Mouse (Mus musculus): ENCODE measurements around the gene Wnt3. TPM values are rescaled to one million over a fixed set of nuclear protein-coding genes. Genes with fewer than 3 reads are reported as not detected.

Wnt3 gene
- polyA plus RNA-seq, 1 experiment from 2014 or later: 8.0 TPM

DNA sequence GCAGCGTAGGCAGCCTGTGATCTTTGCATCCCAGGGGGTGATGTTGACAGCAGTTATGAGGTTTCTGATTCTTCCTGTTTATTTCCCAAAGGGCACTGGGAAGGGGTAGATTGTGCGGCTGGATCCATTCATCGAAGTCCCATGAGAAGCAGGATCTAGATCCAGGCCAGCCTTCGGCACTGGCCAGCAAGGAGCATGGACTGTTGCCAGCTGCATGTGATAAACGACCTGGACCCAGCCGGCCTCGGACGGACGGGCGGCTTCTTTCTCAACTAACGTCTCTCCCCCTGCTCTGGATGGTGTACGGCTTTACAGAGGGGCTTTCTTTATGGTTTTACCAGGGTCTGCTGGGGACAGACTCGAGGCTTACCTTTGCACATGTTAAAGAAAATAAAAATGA, 42.0 kb downstream of the Wnt3 start:
- H3K27ac ChIP-seq: no peak overlapping the region
- WGBS: 42% methylated on average over 13 of the region's 13 CpGs
- peaks cover 48% of the 10 kb centered on the region for H3K27me3 ChIP-seq
- no peak for ATAC-seq (ENCODE audit: insufficient number of reproducible peaks, insufficient read depth, low FRiP score, low TSS enrichment, low read depth)
- H3K9ac ChIP-seq (replicated peaks): no peak overlapping the region
- H3K4me3 ChIP-seq (replicated peaks): no peak overlapping the region
- H3K36me3 ChIP-seq: peaks cover 3% of the 10 kb centered on the region; the same call in 1 of the 2 replicates
- no peak overlapping the region for H3K4me2 ChIP-seq
- peaks cover 10% of the 10 kb centered on the region for H3K4me1 ChIP-seq (replicated peaks)
- no peaks in the 10 kb centered on the region for H3K9me3 ChIP-seq

DNA sequence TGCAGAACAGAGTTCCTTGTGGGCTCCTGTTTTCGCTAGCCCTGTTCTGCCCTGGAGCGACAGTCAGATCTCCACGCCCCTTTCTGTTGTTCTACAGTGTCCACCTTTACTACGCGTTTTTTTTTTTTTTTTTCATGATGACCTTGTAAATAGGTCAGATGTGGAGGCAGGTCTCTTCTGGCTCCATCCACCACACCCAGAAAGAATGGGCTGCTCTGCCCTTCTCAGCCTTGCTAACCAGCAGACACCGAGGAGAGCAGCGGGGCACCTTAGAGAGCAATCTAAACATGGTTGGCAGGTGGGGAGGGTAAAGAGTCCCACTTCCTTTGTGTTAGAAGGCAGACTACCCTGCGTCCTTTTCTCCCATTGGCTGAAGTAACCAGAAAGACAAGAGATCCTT, 42.8 kb downstream of the Wnt3 start:
- peaks cover 8% of the 10 kb centered on the region; the same call in 1 of the 2 replicates for H3K36me3 ChIP-seq

DNA sequence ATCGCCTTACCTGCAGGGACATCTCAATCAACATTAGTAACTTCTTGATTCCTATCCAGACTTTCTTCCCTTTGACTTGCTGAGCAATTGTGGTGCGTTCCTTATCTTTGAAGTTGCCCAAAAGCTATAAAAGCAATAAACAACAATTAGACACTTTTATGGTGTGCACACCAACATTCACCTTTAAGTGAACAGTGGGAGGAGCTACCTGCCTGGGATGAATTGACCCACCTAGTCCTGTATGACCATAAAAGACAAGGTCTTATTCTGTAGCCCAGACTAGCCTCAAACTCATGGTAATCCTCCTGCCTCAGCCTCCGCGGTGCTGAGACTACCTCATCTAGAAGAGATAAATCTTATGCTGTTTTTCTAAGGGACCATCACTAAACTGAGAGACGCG, 53.3 kb downstream of the Wnt3 start:
- no peak overlapping the region for H3K4me3 ChIP-seq (replicated peaks)
- no peak for ATAC-seq (ENCODE audit: insufficient number of reproducible peaks, insufficient read depth, low FRiP score, low TSS enrichment, low read depth)
- H3K27me3 ChIP-seq: no peaks in the 10 kb centered on the region
- H3K27ac ChIP-seq: no peak overlapping the region
- H3K4me1 ChIP-seq (replicated peaks): no peaks in the 10 kb centered on the region
- peaks cover 49% of the 10 kb centered on the region for H3K36me3 ChIP-seq
- H3K4me2 ChIP-seq: no peak overlapping the region
- WGBS: 84% methylated on average over 6 of the region's 6 CpGs
- H3K9ac ChIP-seq (replicated peaks): no peak overlapping the region
- no peaks in the 10 kb centered on the region for H3K9me3 ChIP-seq

More for the DNA sequence above, 42.8 kb downstream of the Wnt3 start:
- no peak overlapping the region for H3K27ac ChIP-seq
- ATAC-seq (ENCODE audit: insufficient number of reproducible peaks, insufficient read depth, low FRiP score, low TSS enrichment, low read depth): no peak
- no peaks in the 10 kb centered on the region for H3K9me3 ChIP-seq
- 89% methylated on average over 8 of the region's 8 CpGs for WGBS
- no peak overlapping the region for H3K4me2 ChIP-seq
- H3K4me1 ChIP-seq (replicated peaks): peaks cover 10% of the 10 kb centered on the region
- no peak overlapping the region for H3K9ac ChIP-seq (replicated peaks)
- no peak overlapping the region for H3K4me3 ChIP-seq (replicated peaks)
- peaks cover 41% of the 10 kb centered on the region for H3K27me3 ChIP-seq

- no peaks in the 10 kb centered on the region for H3K27me3 ChIP-seq
- ATAC-seq (ENCODE audit: insufficient number of reproducible peaks, insufficient read depth, low FRiP score, low TSS enrichment, low read depth): no peak
- H3K4me2 ChIP-seq: no peak overlapping the region
- H3K36me3 ChIP-seq: peaks cover 33% of the 10 kb centered on the region
- H3K27ac ChIP-seq: no peak overlapping the region
- 81% methylated on average over 7 of the region's 7 CpGs for WGBS
- no peaks in the 10 kb centered on the region for H3K4me1 ChIP-seq (replicated peaks)
- no peak overlapping the region for H3K4me3 ChIP-seq (replicated peaks)
- H3K9me3 ChIP-seq: no peaks in the 10 kb centered on the region
- no peak overlapping the region for H3K9ac ChIP-seq (replicated peaks)
These were observed 54.9 kb downstream of the Wnt3 start for GRCm38 (mm10) chr11:103828866-103829265.

GRCm38 (mm10) chr11:103829956-103830355, 56.0 kb downstream of the Wnt3 start:
- H3K36me3 ChIP-seq: peaks cover 24% of the 10 kb centered on the region

DNA sequence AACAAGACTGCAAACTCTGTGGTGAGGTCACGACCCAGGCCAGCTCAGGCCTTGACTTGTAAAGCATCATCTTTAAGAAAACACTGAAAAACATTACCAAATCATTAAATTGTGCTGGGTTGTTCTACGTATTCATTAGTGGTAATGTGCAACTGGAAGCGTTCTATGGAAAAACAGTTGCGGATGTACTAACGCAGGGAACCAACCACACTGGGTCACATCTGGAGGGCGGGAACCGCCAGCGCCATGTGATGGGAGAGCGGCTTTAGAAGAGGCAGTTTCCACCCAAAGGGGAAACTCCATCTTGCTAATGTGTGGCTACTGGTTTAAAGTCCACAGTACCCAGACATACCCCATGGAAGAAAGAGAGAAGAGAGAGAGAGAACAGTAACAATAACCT, 56.5 kb downstream of the Wnt3 start:
- no peak overlapping the region for H3K4me3 ChIP-seq (replicated peaks)
- H3K4me2 ChIP-seq: no peak overlapping the region
- no peaks in the 10 kb centered on the region for H3K4me1 ChIP-seq (replicated peaks)
- H3K9ac ChIP-seq (replicated peaks): no peak overlapping the region
- H3K9me3 ChIP-seq: no peaks in the 10 kb centered on the region
- WGBS: 78% methylated on average over 9 of the region's 9 CpGs
- no peak for ATAC-seq (ENCODE audit: insufficient number of reproducible peaks, insufficient read depth, low FRiP score, low TSS enrichment, low read depth)
- no peaks in the 10 kb centered on the region for H3K27me3 ChIP-seq
- H3K27ac ChIP-seq: no peak overlapping the region
- peaks cover 19% of the 10 kb centered on the region for H3K36me3 ChIP-seq

More at GRCm38 (mm10) chr11:103829956-103830355, 56.0 kb downstream of the Wnt3 start:
- no peaks in the 10 kb centered on the region for H3K9me3 ChIP-seq
- WGBS: 69% methylated on average over 4 of the region's 4 CpGs
- H3K9ac ChIP-seq (replicated peaks): no peak overlapping the region
- no peak for ATAC-seq (ENCODE audit: insufficient number of reproducible peaks, insufficient read depth, low FRiP score, low TSS enrichment, low read depth)
- H3K4me1 ChIP-seq (replicated peaks): no peaks in the 10 kb centered on the region
- no peak overlapping the region for H3K4me2 ChIP-seq
- no peak overlapping the region for H3K27ac ChIP-seq
- H3K27me3 ChIP-seq: no peaks in the 10 kb centered on the region
- no peak overlapping the region for H3K4me3 ChIP-seq (replicated peaks)

DNA sequence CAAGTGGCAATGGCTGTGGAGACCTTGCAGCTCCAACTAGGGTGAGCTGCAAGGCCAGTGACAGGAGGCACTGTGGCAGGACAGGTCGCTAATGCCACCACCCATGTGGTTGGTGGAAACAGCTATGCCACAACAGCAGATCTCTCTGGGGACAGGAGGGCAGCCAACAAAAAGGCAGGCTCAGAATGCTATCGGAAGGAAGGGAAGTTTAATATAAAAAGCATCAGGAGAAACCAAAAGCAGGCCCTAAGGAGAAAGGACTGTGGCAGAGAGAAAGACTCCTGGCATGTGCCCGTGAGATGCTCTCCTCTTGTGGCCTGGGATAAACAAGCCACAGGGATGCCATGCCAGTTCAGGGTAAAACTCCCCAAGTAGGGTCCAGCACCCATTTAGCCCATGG, 57.8 kb downstream of the Wnt3 start:
- Histone ChIP-seq H3K27me3 (no peaks in the 10 kb centered on the region), H3K4me3 (replicated peaks) (no peak overlapping the region), H3K4me2 (no peak overlapping the region), H3K9ac (replicated peaks) (no peak overlapping the region), H3K4me1 (replicated peaks) (no peaks in the 10 kb centered on the region), H3K36me3 (peaks cover 9% of the 10 kb centered on the region), H3K27ac (no peak overlapping the region), H3K9me3 (no peaks in the 10 kb centered on the region)
- no peak for ATAC-seq (ENCODE audit: insufficient number of reproducible peaks, insufficient read depth, low FRiP score, low TSS enrichment, low read depth)
- 85% methylated on average over 3 of the region's 3 CpGs for WGBS

- no peaks in the 10 kb centered on the region for H3K9me3 ChIP-seq
- 76% methylated on average over 4 of the region's 4 CpGs for WGBS
- H3K4me1 ChIP-seq (replicated peaks): no peaks in the 10 kb centered on the region
- no peak overlapping the region for H3K27ac ChIP-seq
- no peak overlapping the region for H3K4me3 ChIP-seq (replicated peaks)
- no peaks in the 10 kb centered on the region for H3K27me3 ChIP-seq
- H3K4me2 ChIP-seq: no peak overlapping the region
- H3K36me3 ChIP-seq: peaks cover 9% of the 10 kb centered on the region
- ATAC-seq (ENCODE audit: insufficient number of reproducible peaks, insufficient read depth, low FRiP score, low TSS enrichment, low read depth): no peak
- H3K9ac ChIP-seq (replicated peaks): no peak overlapping the region
These were observed 58.4 kb downstream of the Wnt3 start for GRCm38 (mm10) chr11:103832331-103832730.

- ATAC-seq (ENCODE audit: insufficient number of reproducible peaks, insufficient read depth, low FRiP score, low TSS enrichment, low read depth): no peak
- peaks cover 16% of the 10 kb centered on the region for H3K4me1 ChIP-seq (replicated peaks)
- no peak overlapping the region for H3K9ac ChIP-seq (replicated peaks)
- WGBS: 79% methylated on average over 2 of the region's 2 CpGs
- H3K4me3 ChIP-seq (replicated peaks): no peak overlapping the region
- H3K27ac ChIP-seq: no peak overlapping the region
- H3K36me3 ChIP-seq: no peaks in the 10 kb centered on the region; the same call in 1 of the 2 replicates
- no peaks in the 10 kb centered on the region for H3K9me3 ChIP-seq
- no peak overlapping the region for H3K4me2 ChIP-seq
- H3K27me3 ChIP-seq: 0 out of 2 replicates have a peak, but pooled peaks cover 3% of the 10 kb centered on the region
These were observed 65.0 kb downstream of the Wnt3 start for GRCm38 (mm10) chr11:103838955-103839354.

- Histone ChIP-seq H3K4me3 (replicated peaks) (peak overlapping the region; percentile 5), H3K9ac (replicated peaks) (0 out of 2 replicates have a peak overlapping the region, but pooled peaks have one; percentile 37), H3K27ac (peak overlapping the region; percentile 73), H3K36me3 (peaks cover 6% of the 10 kb centered on the region; the same call in 1 of the 2 replicates), H3K9me3 (no peaks in the 10 kb centered on the region), H3K4me1 (replicated peaks) (peaks cover 16% of the 10 kb centered on the region), H3K4me2 (peak overlapping the region; percentile 45), H3K27me3 (0 out of 2 replicates have a peak, but pooled peaks cover 3% of the 10 kb centered on the region)
- ATAC-seq (ENCODE audit: insufficient number of reproducible peaks, insufficient read depth, low FRiP score, low TSS enrichment, low read depth): no peak
- 4% methylated on average over 11 of the region's 11 CpGs for WGBS
These were observed 66.9 kb downstream of the Wnt3 start for GRCm38 (mm10) chr11:103840834-103841233.

DNA sequence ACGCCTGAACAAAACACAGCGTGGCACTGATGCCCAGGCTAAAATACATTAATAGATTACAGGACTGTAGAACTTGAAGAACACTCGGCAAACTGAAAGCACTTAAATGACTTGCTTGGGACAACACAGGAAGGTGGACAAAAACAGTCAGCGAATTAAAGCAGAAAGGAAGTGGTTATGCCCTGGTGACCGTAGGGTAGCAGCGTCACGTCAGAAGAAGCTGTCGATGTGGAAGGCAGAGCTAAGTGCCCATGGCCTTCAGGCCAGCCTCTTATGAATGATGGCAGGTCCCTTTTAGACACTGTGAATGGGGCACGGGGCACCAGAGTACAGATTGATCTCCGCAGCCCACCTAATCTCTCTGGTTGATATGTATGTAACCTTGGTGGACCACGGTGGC, 74.3 kb downstream of the Wnt3 start:
- no peak overlapping the region for H3K4me2 ChIP-seq
- no peak overlapping the region for H3K27ac ChIP-seq
- peaks cover 3% of the 10 kb centered on the region; the same call in 1 of the 2 replicates for H3K4me1 ChIP-seq (replicated peaks)
- H3K4me3 ChIP-seq (replicated peaks): no peak overlapping the region
- WGBS: 96% methylated on average over 11 of the region's 11 CpGs
- no peaks in the 10 kb centered on the region for H3K9me3 ChIP-seq
- no peak for ATAC-seq (ENCODE audit: insufficient number of reproducible peaks, insufficient read depth, low FRiP score, low TSS enrichment, low read depth)
- peaks cover 27% of the 10 kb centered on the region for H3K36me3 ChIP-seq
- H3K9ac ChIP-seq (replicated peaks): no peak overlapping the region
- no peaks in the 10 kb centered on the region for H3K27me3 ChIP-seq

DNA sequence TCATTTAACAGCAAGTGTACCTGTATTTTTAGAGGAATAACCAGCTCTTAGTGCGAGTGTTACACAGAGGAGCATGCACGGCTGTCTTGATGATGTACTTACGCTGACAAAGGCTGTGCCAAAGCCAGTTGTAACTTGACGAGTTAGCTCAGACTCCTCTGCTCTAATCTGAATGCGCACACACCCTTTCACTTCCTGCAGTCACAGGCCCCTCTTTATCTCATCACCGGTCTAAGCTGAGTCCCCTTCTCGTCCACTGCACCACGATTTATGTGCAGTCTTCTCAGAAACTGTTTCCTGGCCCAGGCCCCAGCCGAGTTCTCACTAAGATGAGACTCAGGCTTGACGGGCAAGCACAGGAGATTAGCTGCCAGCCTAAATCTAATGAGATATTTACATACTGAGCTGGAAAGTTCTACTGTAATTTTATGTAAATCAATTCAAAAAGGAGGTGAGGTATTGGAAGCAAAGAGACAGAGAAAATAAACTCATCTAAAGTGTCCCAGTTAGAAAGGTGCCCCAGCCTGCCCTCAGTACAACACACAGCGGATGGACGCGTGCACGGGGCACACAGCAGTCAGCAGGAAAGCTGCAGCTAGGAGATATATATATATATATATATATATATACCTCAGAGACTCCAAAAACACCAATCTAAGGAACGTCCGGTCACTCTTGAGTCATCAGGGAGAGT, 78.8 kb downstream of the Wnt3 start:
- peaks cover 7% of the 10 kb centered on the region for H3K4me1 ChIP-seq (replicated peaks)
- WGBS: 72% methylated on average over 16 of the region's 16 CpGs
- H3K36me3 ChIP-seq: peaks cover 19% of the 10 kb centered on the region
- ATAC-seq (ENCODE audit: insufficient number of reproducible peaks, insufficient read depth, low FRiP score, low TSS enrichment, low read depth): no peak
- no peak overlapping the region for H3K4me3 ChIP-seq (replicated peaks)
- H3K9me3 ChIP-seq: no peaks in the 10 kb centered on the region
- no peak overlapping the region for H3K9ac ChIP-seq (replicated peaks)
- H3K4me2 ChIP-seq: no peak overlapping the region
- H3K27me3 ChIP-seq: no peaks in the 10 kb centered on the region
- H3K27ac ChIP-seq: no peak overlapping the region

Measured in limb, embryonic 12.5 days (tissue).